Mouse (Mus musculus) lung, embryonic 14.5 days (tissue): ENCODE measurements around the gene Numb. TPM values are rescaled to one million over a fixed set of nuclear protein-coding genes. Genes with fewer than 3 reads are reported as not detected.
A peak's percentile ranks its signal among the peaks of the same experiment; 100 is the strongest.
"Not testable (repeated sequence)": the region's sequence is repeated elsewhere in the genome, so short reads cannot be mapped to it uniquely, and the experiment has no call there.

Experiments
- ATAC-seq: fragments of 200-750 bp; cut with Nextera tagmentation; 2 replicates; pipeline ENCODE4 v1.8.0; 2017; ENCODE audit warnings: mild to moderate bottlenecking, moderate TSS enrichment, moderate library complexity; ENCODE audit not compliant: insufficient read depth
- DNase-seq: peaks from one replicate; pipeline ENCODE4 v3.0.0-alpha.2; 2015
- H3K27ac ChIP-seq: fragments of 300-500 bp; sonication (generic); 2 replicates; pipeline ENCODE4 v1.5.1; 2014; ENCODE audit warnings: low read depth, mild to moderate bottlenecking, moderate library complexity
- H3K27me3 ChIP-seq: fragments of 300-500 bp; sonication (generic); 2 replicates; pipeline ENCODE4 v1.6.1; 2014; ENCODE audit warnings: low read length, control low read depth; ENCODE audit not compliant: insufficient read depth
- H3K36me3 ChIP-seq: fragments of 300-500 bp; sonication (generic); 2 replicates; pipeline ENCODE4 v1.6.1; 2014; ENCODE audit warnings: control low read depth; ENCODE audit not compliant: insufficient read depth
- H3K4me1 ChIP-seq: fragments of 300-500 bp; sonication (generic); 2 replicates; pipeline ENCODE4 v1.6.1; 2014; ENCODE audit warnings: antibody characterized with exemption, control low read depth; ENCODE audit not compliant: insufficient read depth
- H3K4me2 ChIP-seq: fragments of 300-500 bp; sonication (generic); 2 replicates; pipeline ENCODE4 v1.6.1; 2014; ENCODE audit warnings: mild to moderate bottlenecking
- H3K4me3 ChIP-seq: fragments of 300-500 bp; sonication (generic); 2 replicates; pipeline ENCODE4 v1.5.1; 2014; ENCODE audit warnings: low read depth, low read length
- H3K9ac ChIP-seq: fragments of 300-500 bp; sonication (generic); 2 replicates; pipeline ENCODE4 v1.6.1; 2014
- H3K9me3 ChIP-seq: fragments of 300-500 bp; sonication (generic); 2 replicates; pipeline ENCODE4 v1.6.1; 2016; ENCODE audit warnings: low read depth, low read length, control low read depth
- CTCF ChIP-seq: IDR thresholded peaks from 2 replicates; pipeline ENCODE4 v1.5.1; 2016; ENCODE audit warnings: antibody characterized with exemption, low read depth
- WGBS: fragments of 180-500 bp; shearing (Covaris S2); extraction: QIAGEN DNeasy Blood & Tissue Kit; methylation state at CpG from one replicate; pipeline ENCODE4 v1.1.7; 2014; 5-methylcytosine and 5-hydroxymethylcytosine counted together
- polyA plus RNA-seq: library from polyadenylated mRNA; unstranded; fragments of >200 nt; fragmentation: Nextera tagmentation; extraction: Ambion mirVana; gene quantifications from 2 replicates; pipeline ENCODE4 v1.2.1, GENCODE M21; 2014

Numb gene
- polyA plus RNA-seq, 1 experiment from 2014 or later: 38.3 TPM

- Histone ChIP-seq H3K27ac (peak overlapping the region; percentile 42; the same call in 1 of the 2 replicates), H3K4me1 (peaks cover 12% of the 10 kb centered on the region), H3K27me3 (no peaks in the 10 kb centered on the region), H3K4me3 (peak overlapping the region; percentile 91), H3K9me3 (no peaks in the 10 kb centered on the region), H3K4me2 (peak overlapping the region; percentile 98), H3K36me3 (peaks cover 20% of the 10 kb centered on the region), H3K9ac (peak overlapping the region; percentile 79)
- ATAC-seq (0 out of 2 replicates have a peak, but pooled peaks have one; percentile 2), DNase-seq (no peak)
- TF ChIP-seq CTCF: no peak
- 26% methylated on average over 11 of the region's 11 CpGs for WGBS
Measured at GRCm38 (mm10) chr12:83949776-83950492, 28.2 kb upstream of the Numb start.

GRCm38 (mm10) chr12:83949043-83949442 is 27.3 kb upstream of the Numb start:
- ATAC-seq (no peak), DNase-seq (no peak)
- WGBS: 69% methylated on average over 4 of the region's 4 CpGs
- Histone ChIP-seq H3K9me3 (no peaks in the 10 kb centered on the region), H3K4me2 (no peak overlapping the region; the same call in 1 of the 2 replicates), H3K27me3 (no peaks in the 10 kb centered on the region), H3K4me1 (peaks cover 12% of the 10 kb centered on the region), H3K4me3 (no peak overlapping the region), H3K27ac (no peak overlapping the region), H3K36me3 (peaks cover 19% of the 10 kb centered on the region), H3K9ac (no peak overlapping the region)
- TF ChIP-seq CTCF: no peak

GRCm38 (mm10) chr12:83947260-83947811 is 25.6 kb upstream of the Numb start:
- ATAC-seq: no peak
- Histone ChIP-seq H3K36me3 (peaks cover 6% of the 10 kb centered on the region), H3K4me1 (peaks cover 10% of the 10 kb centered on the region), H3K4me2 (no peak overlapping the region), H3K27ac (no peak overlapping the region), H3K27me3 (no peaks in the 10 kb centered on the region), H3K9me3 (no peaks in the 10 kb centered on the region), H3K4me3 (no peak overlapping the region), H3K9ac (no peak overlapping the region)
- peak; percentile 47 for DNase-seq
- no peak for TF ChIP-seq CTCF
- 64% methylated on average over 8 of the region's 8 CpGs for WGBS

DNA sequence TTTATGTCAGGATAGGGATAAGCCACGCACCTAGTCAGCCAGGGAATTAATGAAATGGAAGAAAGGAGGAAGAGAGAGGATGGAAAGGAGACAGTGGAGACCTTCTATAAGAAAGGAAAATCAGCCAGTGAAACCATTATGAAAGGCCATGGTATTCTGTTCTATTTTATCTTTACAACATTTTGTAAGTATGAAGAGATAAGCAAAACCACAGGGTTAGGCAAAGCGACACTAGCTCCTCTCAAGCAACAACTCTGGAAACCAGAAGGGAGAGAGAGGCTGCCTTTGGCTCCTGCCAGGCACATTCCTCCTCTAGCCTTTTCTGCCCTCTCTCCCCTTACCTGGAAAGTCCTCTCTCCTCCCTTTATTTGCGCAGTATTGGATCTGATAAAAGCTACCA is 20.2 kb upstream of the Numb start:
- no peak overlapping the region for H3K4me3 ChIP-seq
- no peaks in the 10 kb centered on the region for H3K9me3 ChIP-seq
- WGBS: 61% methylated on average over 3 of the region's 3 CpGs
- H3K9ac ChIP-seq: no peak overlapping the region
- no peaks in the 10 kb centered on the region for H3K27me3 ChIP-seq
- no peaks in the 10 kb centered on the region for H3K4me1 ChIP-seq
- DNase-seq (no peak), ATAC-seq (no peak)
- H3K27ac ChIP-seq: no peak overlapping the region
- H3K4me2 ChIP-seq: no peak overlapping the region
- H3K36me3 ChIP-seq: no peaks in the 10 kb centered on the region
- no peak for TF ChIP-seq CTCF

GRCm38 (mm10) chr12:83940031-83940430 is 18.3 kb upstream of the Numb start:
- no peak for ATAC-seq
- Histone ChIP-seq H3K4me3 (no peak overlapping the region), H3K9me3 (no peaks in the 10 kb centered on the region), H3K9ac (no peak overlapping the region), H3K27ac (no peak overlapping the region), H3K27me3 (no peaks in the 10 kb centered on the region), H3K36me3 (no peaks in the 10 kb centered on the region), H3K4me2 (no peak overlapping the region), H3K4me1 (no peaks in the 10 kb centered on the region)
- 71% methylated on average over 4 of the region's 4 CpGs for WGBS
- no peak for DNase-seq
- no peak for TF ChIP-seq CTCF

DNA sequence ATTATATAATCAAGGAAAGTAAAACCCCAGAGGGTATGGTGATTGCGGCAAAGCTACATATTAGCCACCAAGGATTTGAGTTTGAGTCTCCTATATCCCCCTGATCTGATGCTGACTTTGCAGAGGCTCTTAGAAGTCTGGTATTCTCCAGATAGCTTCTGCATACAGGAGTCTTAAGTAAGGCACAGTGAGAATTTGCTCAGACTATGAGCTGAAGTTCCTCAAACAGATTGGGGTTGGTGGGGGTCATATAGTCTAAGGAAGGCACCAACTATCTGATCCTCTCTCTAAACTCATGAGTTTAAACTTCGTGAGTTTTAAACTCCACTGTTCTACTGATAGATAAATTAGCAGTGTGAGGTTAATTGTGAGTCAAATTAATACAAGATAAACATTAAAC is 17.6 kb upstream of the Numb start:
- H3K4me2 ChIP-seq: no peak overlapping the region
- no peaks in the 10 kb centered on the region for H3K27me3 ChIP-seq
- H3K9me3 ChIP-seq: no peaks in the 10 kb centered on the region
- WGBS: 71% methylated on average over 2 of the region's 2 CpGs
- no peak for TF ChIP-seq CTCF
- H3K9ac ChIP-seq: no peak overlapping the region
- no peaks in the 10 kb centered on the region for H3K36me3 ChIP-seq
- DNase-seq: no peak
- ATAC-seq: no peak
- no peak overlapping the region for H3K4me3 ChIP-seq
- no peak overlapping the region for H3K27ac ChIP-seq
- H3K4me1 ChIP-seq: no peaks in the 10 kb centered on the region

- not testable (repeated sequence) for DNase-seq, H3K36me3 ChIP-seq, H3K4me1 ChIP-seq, ATAC-seq, H3K9me3 ChIP-seq, H3K4me3 ChIP-seq, H3K4me2 ChIP-seq, H3K9ac ChIP-seq, H3K27me3 ChIP-seq, H3K27ac ChIP-seq
- WGBS: 36% methylated on average over 1 of the region's 1 CpGs
Measured at GRCm38 (mm10) chr12:83938592-83938991, 16.9 kb upstream of the Numb start.
